Mouse (Mus musculus): ENCODE data around the gene Ccdc27. TPM values are rescaled to one million over a fixed set of nuclear protein-coding genes. Genes with fewer than 3 reads are reported as not detected.

Gene Ccdc27
- polyA plus RNA-seq, 1 experiment, result 0.16 TPM

DNA sequence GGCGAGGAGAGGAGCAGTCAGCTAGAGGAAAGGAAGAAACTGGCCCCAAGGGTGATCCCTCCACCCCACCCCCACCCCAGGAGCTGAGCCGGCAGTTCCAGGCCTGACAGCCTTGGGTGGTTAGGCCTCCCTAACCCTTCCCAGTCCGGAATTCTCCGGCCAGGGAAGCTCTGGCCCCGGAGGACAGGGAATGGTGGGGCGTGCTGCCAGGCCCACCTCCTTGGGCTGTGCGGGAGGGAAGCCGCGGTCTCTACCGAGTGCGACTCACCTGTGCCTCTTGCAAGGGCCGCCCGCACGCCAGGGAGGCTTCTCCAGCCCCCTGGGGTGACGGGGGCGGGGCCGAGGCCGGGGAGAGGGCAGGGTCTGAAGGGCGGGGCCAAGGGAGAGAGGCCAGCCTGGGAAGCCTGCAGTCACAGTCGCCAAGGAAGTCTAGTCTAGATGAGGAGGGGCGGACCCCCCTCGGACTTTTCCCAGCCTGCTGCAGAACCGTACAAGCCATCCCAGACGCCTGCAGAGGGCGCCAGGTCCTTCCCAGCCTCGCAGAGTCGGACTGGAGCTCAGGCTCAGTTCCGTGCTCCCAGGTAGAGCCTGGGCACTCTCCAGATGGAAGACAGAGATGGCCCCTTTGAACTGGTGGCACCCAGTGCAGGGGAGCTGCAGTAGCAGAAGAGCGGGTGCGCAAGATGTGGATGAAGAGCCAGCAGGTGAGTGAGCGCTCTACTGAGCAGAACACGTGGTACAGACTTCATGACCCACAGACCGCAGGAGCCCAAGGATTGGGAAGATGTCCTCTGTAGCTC lies 16.6 kb downstream of the Ccdc27 start, which contains the start of gene Smim1:
Gene Smim1, minus strand, starts transcription at position 590 of the 800 bp plus-strand sequence.
- DNase-seq (ENCODE audit: low read depth), result no peak

DNA sequence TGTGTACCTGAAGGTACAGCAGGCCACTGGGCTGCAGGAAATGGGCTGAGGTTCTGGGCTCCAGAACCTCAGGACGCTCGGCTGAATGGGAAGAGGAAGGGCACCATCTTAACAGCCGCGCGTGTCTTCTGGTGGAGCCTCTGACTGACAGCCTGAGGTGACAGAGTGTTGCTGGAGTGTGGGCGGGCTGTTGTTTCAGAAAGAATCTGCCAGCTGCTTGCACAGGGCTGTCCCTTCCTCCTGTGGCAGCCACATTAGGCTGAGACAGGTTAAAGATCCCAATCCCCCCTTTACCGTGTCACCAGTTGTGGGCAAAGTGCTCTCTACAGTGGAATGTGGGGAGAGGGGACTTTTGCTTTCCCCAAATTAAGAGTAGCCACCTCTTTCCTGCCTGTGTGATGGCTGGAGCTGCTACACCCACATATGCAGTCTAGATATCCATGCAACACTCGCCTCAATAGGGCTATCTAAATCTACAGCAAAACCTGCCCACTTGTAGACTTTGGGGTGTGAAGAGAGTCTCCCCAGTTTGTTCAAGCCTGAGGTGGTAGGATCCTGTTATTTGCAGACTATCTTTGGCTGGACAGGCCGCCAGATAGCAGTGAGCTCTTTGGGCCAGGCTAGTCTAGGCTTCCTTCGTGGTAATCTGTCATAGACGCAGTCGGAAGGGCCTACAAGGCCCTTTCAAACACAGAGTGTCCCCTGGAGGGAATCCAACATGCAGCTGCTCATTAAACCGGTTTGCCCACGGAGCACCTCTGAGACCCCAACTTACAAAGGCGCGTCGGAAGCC lies 17.6 kb downstream of the Ccdc27 start:
- no peak for DNase-seq (ENCODE audit: low read depth)

DNA sequence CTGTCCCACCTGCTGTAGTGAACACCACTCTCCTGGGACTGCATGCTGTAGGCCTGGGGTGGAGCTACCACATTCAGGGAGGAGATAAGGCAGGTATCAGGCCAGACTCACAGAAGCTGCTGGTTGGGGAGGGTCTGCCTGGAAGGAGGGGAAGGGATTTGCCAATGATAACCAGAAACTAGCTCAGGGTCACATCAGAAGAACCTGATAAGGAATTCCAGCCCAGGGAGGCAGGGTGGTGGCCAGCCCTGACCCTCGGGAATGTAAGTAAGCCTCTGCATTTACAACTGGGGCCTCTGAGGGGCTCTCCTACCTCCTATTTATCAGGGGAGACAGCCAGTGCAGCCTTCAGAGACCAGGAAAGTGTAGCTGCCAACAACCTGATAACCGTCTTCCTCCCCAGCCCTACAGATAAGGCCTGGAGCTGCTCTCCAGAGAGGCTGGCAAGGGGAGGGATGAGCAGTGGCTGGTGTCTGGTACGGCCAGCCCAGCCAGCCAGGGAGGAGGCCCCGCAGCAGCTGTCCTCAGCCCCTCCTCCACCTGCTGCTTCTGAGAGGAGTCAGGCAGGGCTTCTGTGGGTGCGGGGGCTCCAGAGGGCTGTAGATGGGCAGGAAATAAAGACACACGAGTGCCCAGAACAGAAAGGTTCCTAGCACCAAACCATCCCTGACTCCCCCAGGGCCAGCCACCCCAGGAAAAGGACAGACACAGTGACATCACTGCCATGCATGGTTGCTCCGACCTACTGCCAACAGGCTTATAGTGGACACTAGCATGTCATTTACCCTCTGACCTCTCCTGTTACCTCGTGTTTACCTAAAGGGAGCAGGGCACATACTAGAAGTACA lies 18.5 kb downstream of the Ccdc27 start:
- no peak for DNase-seq (ENCODE audit: low read depth)

DNA sequence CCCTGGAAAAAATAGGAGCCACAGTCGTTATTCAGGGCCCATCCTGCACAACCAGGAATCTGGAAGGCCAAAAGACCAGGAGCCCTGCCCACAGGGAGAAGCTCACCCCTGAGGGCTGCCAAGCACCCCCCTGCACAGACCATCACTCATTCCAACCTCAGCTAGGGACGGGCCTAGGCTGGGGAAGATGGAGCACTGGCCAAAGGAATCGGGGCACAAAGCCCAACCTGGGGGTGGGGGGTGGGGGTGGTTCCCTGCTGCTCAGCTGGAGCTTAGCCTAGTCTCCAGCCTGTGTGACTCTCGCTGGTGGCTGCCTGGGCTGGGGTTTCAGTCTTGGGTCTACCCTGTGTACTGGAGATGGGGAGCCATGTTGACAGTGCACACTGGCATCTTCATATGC lies 19.6 kb downstream of the Ccdc27 start:
- no peak for DNase-seq (ENCODE audit: low read depth)

DNA sequence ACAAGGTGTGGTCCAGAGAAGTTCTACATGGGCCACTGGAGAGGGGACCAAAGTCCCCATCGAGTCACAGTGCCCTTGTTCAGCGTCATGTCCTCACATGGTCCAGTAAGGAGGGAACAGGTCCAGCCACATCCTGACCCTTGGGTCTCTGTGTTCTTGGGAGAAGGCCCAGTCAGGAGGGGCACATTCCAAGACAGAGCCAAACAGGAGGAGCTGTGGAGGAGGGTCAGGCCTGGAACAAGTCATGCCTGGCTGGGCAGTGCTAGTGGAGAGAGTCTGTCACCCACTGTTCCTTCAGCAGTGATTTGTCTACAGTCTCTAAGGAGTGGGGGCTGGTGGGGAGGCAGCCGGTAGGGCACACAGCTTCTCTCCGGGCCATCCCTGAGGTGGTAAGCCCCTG lies 20.1 kb downstream of the Ccdc27 start:
- no peak for DNase-seq (ENCODE audit: low read depth)

DNA sequence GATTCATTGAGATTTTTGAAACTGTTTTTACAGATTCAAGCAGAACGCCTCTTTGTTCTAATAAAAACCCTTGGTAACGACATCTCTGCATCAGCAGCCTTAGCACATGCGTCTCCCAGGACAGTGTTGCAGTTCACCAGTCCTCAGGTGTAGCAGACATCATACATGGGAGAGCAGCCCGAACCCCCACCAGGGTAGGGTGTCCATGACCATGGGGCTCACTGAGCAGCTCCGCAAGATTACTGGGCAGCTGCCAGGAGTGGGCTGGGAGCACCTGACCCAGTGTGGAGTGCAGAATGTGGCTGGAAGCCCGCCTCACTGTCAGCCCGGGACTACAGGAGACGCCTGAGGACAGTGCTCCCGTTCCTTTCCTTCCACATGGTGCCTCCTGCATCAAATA lies 21.0 kb downstream of the Ccdc27 start:
- no peak for DNase-seq (ENCODE audit: low read depth)

DNA sequence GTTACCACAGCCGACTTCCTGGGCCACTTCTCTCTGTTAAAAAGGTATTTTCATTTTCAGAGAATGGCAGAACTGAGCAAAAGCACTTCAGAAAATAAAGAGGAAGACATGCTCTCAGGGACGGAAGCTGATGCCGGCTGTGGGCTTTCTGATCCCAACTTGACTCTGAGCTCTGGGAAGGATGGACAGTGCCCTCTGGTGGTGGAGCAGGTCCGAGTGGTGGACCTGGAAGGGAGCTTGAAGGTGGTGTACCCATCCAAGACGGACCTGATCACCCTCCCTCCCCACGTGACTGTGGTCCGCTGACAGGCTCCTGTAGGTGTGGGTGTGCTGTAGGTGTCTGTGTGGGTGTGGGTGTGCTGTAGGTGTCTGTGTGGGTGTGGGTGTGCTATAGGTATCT lies 22.9 kb downstream of the Ccdc27 start:
- DNase-seq (ENCODE audit: low read depth), result no peak

DNA sequence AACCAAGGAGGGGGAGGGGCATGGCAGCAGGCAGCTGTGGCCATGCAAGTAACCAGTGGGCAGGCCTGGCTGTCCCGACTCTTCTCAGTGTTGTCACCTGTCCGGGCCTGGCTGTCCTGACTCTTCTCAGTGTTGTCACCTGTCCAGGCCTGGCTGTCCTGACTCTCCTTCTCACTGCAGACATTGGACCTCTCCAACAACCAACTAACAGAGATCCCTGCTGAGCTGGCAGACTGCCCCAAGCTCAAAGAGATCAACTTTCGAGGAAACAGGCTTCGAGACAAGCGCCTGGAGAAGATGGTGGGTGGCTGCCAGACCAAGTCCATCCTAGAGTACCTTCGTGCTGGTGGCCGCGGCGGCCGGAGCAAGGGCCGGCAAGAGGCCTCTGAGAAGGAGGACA lies 27.0 kb downstream of the Ccdc27 start:
- no peak for DNase-seq (ENCODE audit: low read depth)

DNA sequence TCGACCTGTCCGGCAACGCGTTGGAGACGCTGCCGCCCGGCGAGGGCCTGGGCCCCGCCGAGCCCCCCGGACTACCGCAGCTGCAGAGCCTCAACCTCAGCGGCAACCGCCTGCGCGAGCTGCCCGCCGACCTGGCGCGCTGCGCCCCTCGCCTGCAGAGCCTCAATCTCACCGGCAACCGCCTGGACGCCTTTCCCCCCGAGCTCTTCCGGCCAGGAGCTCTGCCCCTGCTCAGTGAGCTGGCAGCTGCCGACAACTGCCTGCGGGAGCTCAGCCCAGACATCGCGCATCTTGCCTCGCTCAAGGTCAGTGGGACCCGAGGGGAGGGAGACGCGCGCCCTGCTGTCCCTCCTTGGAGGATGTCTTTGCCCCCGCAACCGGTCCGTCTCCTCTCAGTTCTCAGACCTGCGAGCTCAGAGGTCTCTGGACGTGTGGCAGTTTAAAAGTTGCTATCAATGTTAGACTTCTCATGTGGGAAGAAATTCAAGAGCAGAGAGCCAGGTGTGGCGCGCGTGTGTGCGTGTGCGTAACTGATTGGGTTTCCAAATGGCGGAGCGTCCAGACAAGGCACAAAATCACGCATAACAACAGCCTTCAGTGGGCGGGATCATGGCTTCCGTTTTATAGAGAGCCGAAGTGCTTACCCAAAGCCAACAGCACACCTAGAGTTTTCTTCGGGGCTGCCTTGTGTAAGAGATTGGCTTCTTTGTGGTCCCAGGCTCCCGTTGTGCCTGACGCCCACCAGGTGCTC lies 30.2 kb downstream of the Ccdc27 start:
- DNase-seq (ENCODE audit: low read depth), result no peak

DNA sequence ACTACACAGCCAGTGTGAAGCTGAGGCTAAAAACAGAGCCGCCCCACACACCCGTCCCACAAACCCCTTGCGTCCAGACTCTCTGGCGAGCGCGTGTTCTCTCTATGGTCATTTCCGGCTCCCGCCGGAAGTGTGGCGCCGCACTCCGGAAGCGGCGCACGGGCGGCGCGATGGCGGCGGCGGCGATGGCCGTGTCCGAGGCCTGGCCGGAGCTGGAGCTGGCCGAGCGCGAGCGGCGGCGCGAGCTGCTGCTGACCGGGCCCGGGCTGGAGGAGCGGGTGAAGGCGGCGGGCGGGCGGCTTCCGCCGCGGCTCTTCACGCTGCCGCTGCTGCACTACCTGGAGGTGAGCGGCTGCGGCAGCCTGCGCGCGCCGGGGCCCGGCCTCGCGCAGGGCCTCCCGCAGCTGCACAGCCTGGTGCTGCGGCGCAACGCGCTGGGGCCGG lies 30.8 kb downstream of the Ccdc27 start, which contains the start of gene Lrrc47:
Gene Lrrc47, plus strand, starts transcription at position 86 of the 444 bp plus-strand sequence.
- DNase-seq (ENCODE audit: low read depth), result no peak

DNA sequence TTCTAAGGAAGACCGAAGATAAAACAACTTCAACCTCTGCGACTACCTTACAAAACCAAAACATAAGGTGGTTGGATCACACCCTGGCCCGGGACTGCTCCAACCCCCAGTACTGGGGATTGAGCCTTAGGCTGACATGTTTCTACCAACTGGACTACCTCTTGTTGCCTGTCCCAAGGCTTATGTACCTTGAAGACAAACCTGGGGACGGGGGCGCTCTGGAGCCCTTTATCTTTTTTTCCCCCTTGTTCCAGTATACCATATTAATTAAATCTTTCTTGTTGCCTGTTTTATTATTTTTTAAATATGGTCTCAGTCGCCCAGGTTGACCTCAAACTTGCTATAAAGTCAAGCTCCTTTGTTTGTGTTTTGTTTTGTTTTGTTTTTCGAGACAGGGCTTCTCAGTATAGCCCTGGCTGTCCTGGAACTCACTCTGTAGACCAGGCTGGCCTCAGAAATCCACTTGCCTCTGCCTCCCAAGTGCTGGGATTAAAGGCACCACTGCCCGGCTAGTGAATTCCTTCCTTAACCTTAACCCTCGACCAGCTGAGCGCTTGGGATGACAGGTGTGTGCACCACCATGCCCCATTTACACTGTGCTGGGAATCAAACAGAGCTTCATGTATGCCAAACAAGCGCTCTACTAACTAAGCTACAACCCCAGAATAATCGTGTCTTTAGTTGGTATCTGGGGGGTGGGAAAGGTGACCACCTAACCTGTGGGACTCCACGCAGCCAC lies 31.4 kb downstream of the Ccdc27 start:
- DNase-seq (ENCODE audit: low read depth), result no peak

DNA sequence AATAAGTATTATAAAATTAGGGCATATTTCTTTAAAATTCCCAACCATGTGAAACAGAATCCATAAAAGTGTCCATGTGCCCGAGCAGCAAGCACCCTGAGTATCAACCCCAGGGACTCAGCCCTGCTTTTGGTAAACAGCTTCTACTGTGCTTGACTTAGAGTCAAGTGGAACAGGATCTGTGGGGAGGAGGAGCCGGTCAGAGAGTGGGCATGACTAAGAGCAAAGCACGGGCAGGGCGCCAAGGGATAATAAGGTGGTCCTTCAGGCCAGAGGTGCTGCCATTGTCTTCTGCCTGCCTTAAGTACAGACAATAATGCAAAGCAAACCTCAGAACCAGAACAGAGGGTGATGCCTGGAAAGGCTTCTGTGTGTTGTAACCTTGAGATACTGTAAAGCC lies 34.7 kb downstream of the Ccdc27 start:
- no peak for DNase-seq (ENCODE audit: low read depth)

DNA sequence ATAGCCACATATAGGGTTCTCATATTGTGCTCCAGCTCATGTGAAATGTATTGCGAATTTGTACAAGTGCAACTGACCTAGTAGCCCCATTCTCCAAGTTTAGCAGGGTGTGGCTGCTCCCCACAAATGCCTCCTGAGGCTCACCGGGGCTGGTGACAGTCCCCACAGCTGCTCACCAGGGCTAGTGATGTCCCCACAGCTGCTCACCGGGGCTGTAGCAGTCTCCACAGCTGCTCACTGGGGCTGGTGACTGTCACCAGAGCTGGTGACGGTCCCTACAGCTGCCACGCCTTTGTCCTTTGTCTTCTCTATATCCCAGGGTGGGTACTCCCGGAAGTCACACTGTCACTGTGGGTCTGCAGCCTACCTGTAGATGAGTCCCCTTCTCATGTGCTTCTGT lies 36.2 kb downstream of the Ccdc27 start:
- DNase-seq (ENCODE audit: low read depth), result no peak

DNA sequence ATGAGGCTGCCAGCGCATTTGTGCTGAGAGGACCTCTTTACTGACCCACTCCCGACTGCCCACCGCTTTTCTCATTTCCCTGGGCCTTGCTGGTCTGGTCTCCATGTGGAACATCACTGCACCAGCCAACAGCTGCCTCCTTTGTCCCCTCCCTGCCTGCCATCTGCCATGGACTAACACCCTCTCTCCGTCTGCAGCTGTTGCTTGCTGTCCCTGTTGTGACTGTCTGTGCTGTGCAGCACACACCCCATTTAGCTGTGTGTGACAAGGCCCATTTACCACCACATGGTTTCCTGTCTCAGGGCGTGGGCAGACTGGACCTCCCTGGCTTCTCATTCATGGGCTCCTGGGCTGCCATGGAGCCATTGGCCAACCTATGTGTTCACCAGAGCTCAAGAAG lies 37.0 kb downstream of the Ccdc27 start:
- no peak for DNase-seq (ENCODE audit: low read depth)

DNA sequence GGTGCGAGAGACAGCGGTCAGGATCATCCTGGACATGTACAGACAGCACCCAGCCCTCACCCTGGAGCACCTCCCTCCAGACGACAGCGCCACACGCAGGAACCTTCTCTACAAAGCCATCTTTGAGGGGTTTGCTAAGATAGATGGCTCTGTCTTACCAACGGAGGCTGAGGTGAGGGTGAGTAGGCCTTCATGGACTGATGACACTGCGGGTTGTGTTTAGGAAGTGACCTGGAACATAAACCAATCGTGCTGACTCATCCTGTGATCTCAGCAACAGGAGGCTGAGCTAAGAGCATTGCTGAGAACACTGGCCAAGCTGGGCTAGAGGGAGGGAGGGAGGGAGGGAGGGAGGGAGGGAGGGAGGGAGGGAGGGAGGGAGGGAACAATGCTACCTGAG lies 49.0 kb downstream of the Ccdc27 start:
- no peak for DNase-seq (ENCODE audit: low read depth)

DNA sequence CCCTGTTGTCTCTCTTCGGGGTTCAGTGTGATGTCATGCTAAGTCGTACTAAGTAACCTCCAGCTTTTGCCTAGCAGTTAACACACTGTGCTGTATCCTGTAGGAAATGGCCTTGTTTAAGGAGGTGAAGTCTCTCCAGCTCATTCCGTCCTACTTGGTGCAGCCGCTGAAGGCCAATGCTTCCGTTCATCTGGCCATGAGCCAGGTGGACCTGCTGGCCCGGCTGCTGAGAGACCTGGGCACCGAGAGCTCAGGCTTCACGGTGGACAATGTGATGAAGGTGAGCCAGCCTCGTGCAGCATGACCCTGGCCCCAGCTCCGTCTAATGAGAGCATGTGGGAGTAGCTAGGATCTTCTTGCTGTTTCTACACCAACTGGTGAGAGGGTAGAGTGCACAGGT lies 49.8 kb downstream of the Ccdc27 start:
- no peak for DNase-seq (ENCODE audit: low read depth)

DNA sequence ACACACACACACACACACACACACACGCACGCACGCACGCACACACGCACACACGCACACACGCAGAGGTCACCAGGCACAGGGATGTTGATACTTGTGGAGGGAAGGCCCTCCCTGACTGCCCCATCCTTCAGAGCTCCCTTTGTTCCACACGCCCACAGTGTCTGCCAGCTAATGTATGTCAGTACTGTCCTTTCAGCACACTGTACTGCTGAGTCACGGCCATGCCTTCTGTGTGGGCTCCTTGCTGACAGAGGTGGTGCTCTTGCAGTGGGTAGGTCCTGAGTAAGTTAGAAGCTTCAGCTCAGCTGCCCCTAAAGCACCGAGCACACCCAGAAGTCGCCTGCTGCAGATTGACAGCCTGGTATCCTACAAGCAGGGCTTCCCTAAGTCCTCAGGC lies 62.0 kb downstream of the Ccdc27 start:
- DNase-seq (ENCODE audit: low read depth), result no peak

DNA sequence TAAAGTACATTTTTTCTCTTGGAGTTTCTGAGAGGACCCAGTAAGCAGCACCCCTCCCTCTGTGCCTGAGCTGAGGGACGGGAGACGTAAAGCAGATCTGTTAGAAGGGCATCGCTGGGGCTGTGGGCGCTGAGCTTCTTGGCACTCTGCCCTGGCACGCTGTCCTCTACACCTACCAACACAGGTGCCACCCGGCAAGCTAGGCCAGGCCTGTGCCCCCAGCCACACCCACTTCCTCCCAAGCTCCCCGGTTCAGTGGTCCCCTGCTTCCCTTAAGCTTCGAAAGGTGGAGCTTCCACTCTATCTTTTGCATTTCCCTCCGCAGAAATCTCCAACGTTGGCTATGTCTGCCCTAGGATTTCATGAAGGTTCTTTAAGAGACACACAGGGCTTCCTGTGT lies 63.2 kb downstream of the Ccdc27 start:
- no peak for DNase-seq (ENCODE audit: low read depth)
